Mouse (Mus musculus) mammary gland, adult 2 months (tissue): ENCODE measurements around the gene Shprh. TPM values are rescaled to one million over a fixed set of nuclear protein-coding genes. Genes with fewer than 3 reads are reported as not detected.

Source experiments
- polyA plus RNA-seq: library from polyadenylated mRNA; depleted of rRNA; stranded (reverse); fragments of >200 nt; gene quantifications from 2 replicates; pipeline ENCODE4 v1.2.3, GENCODE M21; 2012; ENCODE audit warnings: low replicate concordance; rRNA removed

The Shprh gene
- polyA plus RNA-seq: 1.7 and 3.4 TPM in 2 replicates

GRCm38 (mm10) chr10:11148884-11149741 lies at the start of gene Shprh:
Gene Shprh, plus strand, starts transcription at chr10:11149427.

Other genes starting within 250 kb of the Shprh start
- 0.16 TPM in 1 of 2 replicates, not detected in the other for gene Grm1, start 67.1 kb upstream of the Shprh start, polyA plus RNA-seq
- 0.91 and 3.0 TPM in 2 replicates for gene Fbxo30, start 131.9 kb downstream of the Shprh start, polyA plus RNA-seq
- gene Epm2a, start 194.0 kb downstream of the Shprh start, polyA plus RNA-seq: 9.7 and 15.0 TPM in 2 replicates